Mouse (Mus musculus): ENCODE measurements at regions not wholly inside any gene's neighbourhood (a gene's known extent, or its start where the extent isn't known, plus 50 kb on each side); places are given as distances from the start of the nearest gene placed in this dataset.

GRCm38 (mm10) chr15:85634322-85635141 lies 52.3 kb upstream of the Wnt7b start:
- H3K4me2 ChIP-seq (ENCODE audit: low read length) = peak overlapping the region; percentile 54
- peak; percentile 99 for ATAC-seq (replicated peaks; ENCODE audit: low FRiP score, low read depth)
- DNase-seq (ENCODE audit: low spot score) = peak; percentile 99
- H3K9ac ChIP-seq (ENCODE audit: low read depth, low read length) = peak overlapping the region; percentile 79
- peak overlapping the region; percentile 96 for H3K27ac ChIP-seq
- no peaks in the 10 kb centered on the region for H3K9me3 ChIP-seq (replicated peaks; ENCODE audit: low read length)
- peaks cover 12% of the 10 kb centered on the region; the same call in 1 of the 2 replicates for H3K4me1 ChIP-seq (replicated peaks; ENCODE audit: insufficient read depth, low read length)
- H3K4me3 ChIP-seq (replicated peaks; ENCODE audit: low read depth, low read length) = peak overlapping the region; percentile 64
- no peak; the same call in 1 of the 2 replicates for TF ChIP-seq CTCF (IDR thresholded peaks at IDR 0.05; ENCODE audit: low read depth)
- under 1% methylated on average over 58 of the region's 58 CpGs for WGBS
- H3K27me3 ChIP-seq (ENCODE audit: insufficient read depth, low read length) = no peaks in the 10 kb centered on the region
- no peaks in the 10 kb centered on the region for H3K36me3 ChIP-seq (ENCODE audit: insufficient read depth, low read length)

DNA sequence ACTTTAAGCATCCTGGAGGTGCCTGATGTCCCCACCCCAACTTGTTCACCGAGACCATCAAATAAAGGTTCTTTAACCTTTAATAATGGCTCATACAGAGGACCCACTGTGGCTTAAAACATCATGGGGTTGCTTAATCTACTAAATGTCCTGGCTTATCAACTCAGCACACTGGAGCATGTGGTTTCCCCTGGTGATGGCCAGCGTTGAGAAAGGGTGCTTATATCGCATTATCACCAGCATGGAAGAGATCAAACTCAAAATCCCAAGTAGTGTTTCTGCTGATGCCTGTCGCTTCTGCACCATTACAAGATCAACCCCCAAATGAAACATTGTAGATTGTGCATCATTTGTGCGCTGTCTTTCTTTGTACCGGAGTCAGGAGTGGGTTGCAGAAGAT lies 53.2 kb upstream of the Wnt7b start:
- no peaks in the 10 kb centered on the region for H3K9me3 ChIP-seq (replicated peaks; ENCODE audit: low read length)
- 97% methylated on average over 6 of the region's 6 CpGs for WGBS
- H3K9ac ChIP-seq (ENCODE audit: low read depth, low read length) = peak overlapping the region; percentile 79; the same call in 1 of the 2 replicates
- no peaks in the 10 kb centered on the region for H3K36me3 ChIP-seq (ENCODE audit: insufficient read depth, low read length)
- no peak for TF ChIP-seq CTCF (IDR thresholded peaks at IDR 0.05; ENCODE audit: low read depth)
- H3K4me2 ChIP-seq (ENCODE audit: low read length) = peak overlapping the region; percentile 54; the same call in 1 of the 2 replicates
- no peak overlapping the region for H3K4me3 ChIP-seq (replicated peaks; ENCODE audit: low read depth, low read length)
- ATAC-seq (replicated peaks; ENCODE audit: low FRiP score, low read depth) (no peak), DNase-seq (ENCODE audit: low spot score) (no peak)
- H3K27ac ChIP-seq = peak overlapping the region; percentile 96; the same call in 1 of the 2 replicates
- H3K4me1 ChIP-seq (replicated peaks; ENCODE audit: insufficient read depth, low read length) = peaks cover 12% of the 10 kb centered on the region; the same call in 1 of the 2 replicates
- H3K27me3 ChIP-seq (ENCODE audit: insufficient read depth, low read length) = no peaks in the 10 kb centered on the region

- no peak for TF ChIP-seq CTCF (IDR thresholded peaks at IDR 0.05; ENCODE audit: low read depth)
- WGBS = 65% methylated on average over 2 of the region's 2 CpGs
- no peak for DNase-seq (ENCODE audit: low spot score)
- Histone ChIP-seq H3K27me3 (ENCODE audit: insufficient read depth, low read length) (no peaks in the 10 kb centered on the region), H3K4me3 (replicated peaks; ENCODE audit: low read depth, low read length) (no peak overlapping the region), H3K27ac (no peak overlapping the region), H3K4me2 (ENCODE audit: low read length) (no peak overlapping the region), H3K4me1 (replicated peaks; ENCODE audit: insufficient read depth, low read length) (0 out of 2 replicates have a peak, but pooled peaks cover 4% of the 10 kb centered on the region), H3K9ac (ENCODE audit: low read depth, low read length) (no peak overlapping the region), H3K36me3 (ENCODE audit: insufficient read depth, low read length) (no peaks in the 10 kb centered on the region), H3K9me3 (replicated peaks; ENCODE audit: low read length) (no peaks in the 10 kb centered on the region)
- no peak for ATAC-seq (replicated peaks; ENCODE audit: low FRiP score, low read depth)
These were observed 57.3 kb upstream of the Wnt7b start for GRCm38 (mm10) chr15:85639566-85639965.

DNA sequence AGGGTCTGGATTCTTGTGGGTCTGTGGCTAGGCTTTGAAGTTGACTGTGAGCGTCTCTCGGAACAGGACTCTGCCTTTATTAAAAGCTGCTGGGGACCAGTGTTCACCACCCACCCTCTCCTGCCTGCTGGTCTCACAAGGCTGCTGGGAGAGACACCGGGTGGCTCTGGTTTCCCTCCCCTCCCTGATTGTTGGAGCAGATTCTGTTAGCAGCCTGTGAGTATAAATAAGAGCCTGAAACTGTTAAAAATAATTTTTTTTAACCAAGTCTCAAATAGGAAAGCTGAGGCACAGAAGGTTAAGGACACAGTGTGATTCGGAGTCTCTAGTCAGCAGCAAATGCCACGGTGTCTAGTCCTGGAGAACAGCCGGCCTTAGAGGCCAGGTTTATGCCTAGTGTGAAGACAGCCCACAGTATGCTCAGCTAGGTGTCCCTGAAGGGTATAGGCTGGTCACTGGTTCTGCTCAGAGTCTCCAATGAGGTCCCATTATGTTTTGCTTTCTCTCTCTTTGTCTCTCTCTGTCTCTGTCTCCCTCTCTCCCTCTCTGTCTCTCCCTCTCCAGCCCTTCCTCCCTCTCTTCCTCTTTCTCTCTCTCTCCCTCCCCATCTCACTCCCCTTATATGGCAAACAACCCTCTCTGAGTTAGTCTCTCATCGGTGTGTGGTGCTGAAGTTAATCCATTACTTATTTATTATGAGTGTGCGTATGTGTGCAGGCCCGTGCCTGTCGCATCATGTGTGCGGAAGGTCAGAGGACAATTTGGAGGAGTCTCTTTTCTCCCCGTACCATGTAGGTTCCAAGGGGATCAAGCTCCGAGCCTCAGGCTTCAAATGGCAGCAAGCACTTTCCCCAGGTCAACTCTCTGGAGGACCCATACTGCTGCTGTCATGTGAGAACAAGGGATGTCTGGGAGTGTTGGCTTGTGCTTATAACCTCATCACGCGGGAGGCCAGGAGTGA lies 59.1 kb upstream of the Wnt7b start:
- Histone ChIP-seq H3K27me3 (ENCODE audit: insufficient read depth, low read length) (no peaks in the 10 kb centered on the region), H3K4me1 (replicated peaks; ENCODE audit: insufficient read depth, low read length) (0 out of 2 replicates have a peak, but pooled peaks cover under 1% of the 10 kb centered on the region), H3K4me2 (ENCODE audit: low read length) (no peak overlapping the region), H3K9me3 (replicated peaks; ENCODE audit: low read length) (no peaks in the 10 kb centered on the region), H3K36me3 (ENCODE audit: insufficient read depth, low read length) (no peaks in the 10 kb centered on the region), H3K9ac (ENCODE audit: low read depth, low read length) (0 out of 2 replicates have a peak overlapping the region, but pooled peaks have one; percentile 9), H3K4me3 (replicated peaks; ENCODE audit: low read depth, low read length) (no peak overlapping the region), H3K27ac (peak overlapping the region; percentile 74)
- no peak for TF ChIP-seq CTCF (IDR thresholded peaks at IDR 0.05; ENCODE audit: low read depth)
- ATAC-seq (replicated peaks; ENCODE audit: low FRiP score, low read depth) (peak; percentile 69), DNase-seq (ENCODE audit: low spot score) (peak; percentile 28)
- WGBS = 50% methylated on average over 15 of the region's 15 CpGs

- H3K9me3 ChIP-seq (replicated peaks; ENCODE audit: low read length) = no peaks in the 10 kb centered on the region
- H3K4me2 ChIP-seq (ENCODE audit: low read length) = peak overlapping the region; percentile 64
- peak overlapping the region; percentile 87 for H3K27ac ChIP-seq
- H3K9ac ChIP-seq (ENCODE audit: low read depth, low read length) = peak overlapping the region; percentile 71
- DNase-seq (ENCODE audit: low spot score) (peak; percentile 26), ATAC-seq (replicated peaks; ENCODE audit: low FRiP score, low read depth) (no peak)
- peaks cover 9% of the 10 kb centered on the region; the same call in 1 of the 2 replicates for H3K4me1 ChIP-seq (replicated peaks; ENCODE audit: insufficient read depth, low read length)
- 51% methylated on average over 8 of the region's 8 CpGs for WGBS
- H3K27me3 ChIP-seq (ENCODE audit: insufficient read depth, low read length) = no peaks in the 10 kb centered on the region
- no peak for TF ChIP-seq CTCF (IDR thresholded peaks at IDR 0.05; ENCODE audit: low read depth)
- no peaks in the 10 kb centered on the region for H3K36me3 ChIP-seq (ENCODE audit: insufficient read depth, low read length)
- H3K4me3 ChIP-seq (replicated peaks; ENCODE audit: low read depth, low read length) = peak overlapping the region; percentile 38
These were observed 63.1 kb upstream of the Wnt7b start for GRCm38 (mm10) chr15:85645396-85645795.
